Mouse (Mus musculus): ENCODE results near the gene Erf.

- no peak for TF ChIP-seq CTCF (conservative IDR thresholded peaks at IDR 0.05; ENCODE audit: insufficient read depth, insufficient read length, low read depth, low read length)
- TF ChIP-seq POLR2A (IDR thresholded peaks at IDR 0.05; ENCODE audit: low read depth, low read length), result no peak
Observed at GRCm38 (mm10) chr7:25235526-25235925, 15.0 kb downstream of the Erf start.

Data from kidney, adult 2 months (tissue).